Mouse (Mus musculus): ENCODE data around the gene Rims4. TPM values are rescaled to one million over a fixed set of nuclear protein-coding genes. Genes with fewer than 3 reads are reported as not detected.

Rims4 gene
- polyA plus RNA-seq, 1 experiment, result 0.08 TPM

GRCm38 (mm10) chr2:163899910-163900411, 18.5 kb downstream of the Rims4 start:
- Histone ChIP-seq H3K4me1 (ENCODE audit: control insufficient read depth, insufficient read depth, low read length) (no peaks in the 10 kb centered on the region), H3K27ac (ENCODE audit: insufficient read depth, low read depth, low read length) (no peak overlapping the region), H3K4me3 (ENCODE audit: insufficient read depth, low read depth, low read length) (no peak overlapping the region), H3K36me3 (ENCODE audit: control insufficient read depth, insufficient read depth, low read length) (no peaks in the 10 kb centered on the region), H3K27me3 (replicated peaks; ENCODE audit: control insufficient read depth, insufficient read depth, low read length) (no peaks in the 10 kb centered on the region)
- TF ChIP-seq POLR2A (IDR thresholded peaks at IDR 0.05; ENCODE audit: low read depth, low read length), result no peak
- no peak for TF ChIP-seq CTCF (conservative IDR thresholded peaks at IDR 0.05; ENCODE audit: insufficient read depth, insufficient read length, low read depth, low read length)
- WGBS, result 33% methylated on average over 14 of the region's 14 CpGs
- no peak for DNase-seq

- H3K27me3 ChIP-seq (replicated peaks; ENCODE audit: control insufficient read depth, insufficient read depth, low read length), result no peaks in the 10 kb centered on the region
- no peaks in the 10 kb centered on the region for H3K36me3 ChIP-seq (ENCODE audit: control insufficient read depth, insufficient read depth, low read length)
- H3K27ac ChIP-seq (ENCODE audit: insufficient read depth, low read depth, low read length), result no peak overlapping the region
- H3K4me3 ChIP-seq (ENCODE audit: insufficient read depth, low read depth, low read length), result no peak overlapping the region
- H3K4me1 ChIP-seq (ENCODE audit: control insufficient read depth, insufficient read depth, low read length), result no peaks in the 10 kb centered on the region
- no peak for TF ChIP-seq POLR2A (IDR thresholded peaks at IDR 0.05; ENCODE audit: low read depth, low read length)
- TF ChIP-seq CTCF (conservative IDR thresholded peaks at IDR 0.05; ENCODE audit: insufficient read depth, insufficient read length, low read depth, low read length), result no peak
- no peak for DNase-seq
- WGBS, result 58% methylated on average over 7 of the region's 7 CpGs
Measured at GRCm38 (mm10) chr2:163897988-163898535, 20.4 kb downstream of the Rims4 start.

GRCm38 (mm10) chr2:163897026-163897425, 21.5 kb downstream of the Rims4 start:
- DNase-seq, result no peak
- Histone ChIP-seq H3K27ac (ENCODE audit: insufficient read depth, low read depth, low read length) (no peak overlapping the region), H3K36me3 (ENCODE audit: control insufficient read depth, insufficient read depth, low read length) (no peaks in the 10 kb centered on the region), H3K27me3 (replicated peaks; ENCODE audit: control insufficient read depth, insufficient read depth, low read length) (no peaks in the 10 kb centered on the region), H3K4me1 (ENCODE audit: control insufficient read depth, insufficient read depth, low read length) (no peaks in the 10 kb centered on the region), H3K4me3 (ENCODE audit: insufficient read depth, low read depth, low read length) (no peak overlapping the region)
- 89% methylated on average over 7 of the region's 7 CpGs for WGBS
- no peak for TF ChIP-seq CTCF (conservative IDR thresholded peaks at IDR 0.05; ENCODE audit: insufficient read depth, insufficient read length, low read depth, low read length)
- TF ChIP-seq POLR2A (IDR thresholded peaks at IDR 0.05; ENCODE audit: low read depth, low read length), result no peak

- Histone ChIP-seq H3K4me1 (ENCODE audit: control insufficient read depth, insufficient read depth, low read length) (no peaks in the 10 kb centered on the region), H3K27me3 (replicated peaks; ENCODE audit: control insufficient read depth, insufficient read depth, low read length) (no peaks in the 10 kb centered on the region), H3K27ac (ENCODE audit: insufficient read depth, low read depth, low read length) (no peak overlapping the region), H3K36me3 (ENCODE audit: control insufficient read depth, insufficient read depth, low read length) (no peaks in the 10 kb centered on the region), H3K4me3 (ENCODE audit: insufficient read depth, low read depth, low read length) (no peak overlapping the region)
- DNase-seq, result no peak
- WGBS, result 21% methylated on average over 2 of the region's 2 CpGs
- TF ChIP-seq CTCF (conservative IDR thresholded peaks at IDR 0.05; ENCODE audit: insufficient read depth, insufficient read length, low read depth, low read length) (no peak), POLR2A (IDR thresholded peaks at IDR 0.05; ENCODE audit: low read depth, low read length) (no peak)
Measured at GRCm38 (mm10) chr2:163895156-163895555, 23.3 kb downstream of the Rims4 start.

- no peaks in the 10 kb centered on the region for H3K27me3 ChIP-seq (replicated peaks; ENCODE audit: control insufficient read depth, insufficient read depth, low read length)
- no peaks in the 10 kb centered on the region for H3K36me3 ChIP-seq (ENCODE audit: control insufficient read depth, insufficient read depth, low read length)
- no peak overlapping the region for H3K27ac ChIP-seq (ENCODE audit: insufficient read depth, low read depth, low read length)
- H3K4me3 ChIP-seq (ENCODE audit: insufficient read depth, low read depth, low read length), result no peak overlapping the region
- no peak for TF ChIP-seq POLR2A (IDR thresholded peaks at IDR 0.05; ENCODE audit: low read depth, low read length)
- DNase-seq, result no peak
- 70% methylated on average over 7 of the region's 7 CpGs for WGBS
- H3K4me1 ChIP-seq (ENCODE audit: control insufficient read depth, insufficient read depth, low read length), result no peaks in the 10 kb centered on the region
Measured at GRCm38 (mm10) chr2:163893446-163894370, 24.8 kb downstream of the Rims4 start.

GRCm38 (mm10) chr2:163891271-163891670, 27.2 kb downstream of the Rims4 start:
- no peaks in the 10 kb centered on the region for H3K36me3 ChIP-seq (ENCODE audit: control insufficient read depth, insufficient read depth, low read length)
- H3K4me3 ChIP-seq (ENCODE audit: insufficient read depth, low read depth, low read length), result no peak overlapping the region
- no peak for TF ChIP-seq CTCF (conservative IDR thresholded peaks at IDR 0.05; ENCODE audit: insufficient read depth, insufficient read length, low read depth, low read length)
- TF ChIP-seq POLR2A (IDR thresholded peaks at IDR 0.05; ENCODE audit: low read depth, low read length), result no peak
- H3K27ac ChIP-seq (ENCODE audit: insufficient read depth, low read depth, low read length), result no peak overlapping the region
- DNase-seq, result no peak
- WGBS, result 90% methylated on average over 11 of the region's 11 CpGs
- H3K27me3 ChIP-seq (replicated peaks; ENCODE audit: control insufficient read depth, insufficient read depth, low read length), result no peaks in the 10 kb centered on the region
- H3K4me1 ChIP-seq (ENCODE audit: control insufficient read depth, insufficient read depth, low read length), result no peaks in the 10 kb centered on the region

- WGBS, result 68% methylated on average over 11 of the region's 11 CpGs
Measured at GRCm38 (mm10) chr2:163890586-163890985, 27.9 kb downstream of the Rims4 start.

More at GRCm38 (mm10) chr2:163890586-163890985, 27.9 kb downstream of the Rims4 start:
- Histone ChIP-seq H3K27me3 (replicated peaks; ENCODE audit: control insufficient read depth, insufficient read depth, low read length) (no peaks in the 10 kb centered on the region), H3K4me3 (ENCODE audit: insufficient read depth, low read depth, low read length) (no peak overlapping the region), H3K4me1 (ENCODE audit: control insufficient read depth, insufficient read depth, low read length) (no peaks in the 10 kb centered on the region), H3K27ac (ENCODE audit: insufficient read depth, low read depth, low read length) (no peak overlapping the region), H3K36me3 (ENCODE audit: control insufficient read depth, insufficient read depth, low read length) (no peaks in the 10 kb centered on the region)
- TF ChIP-seq POLR2A (IDR thresholded peaks at IDR 0.05; ENCODE audit: low read depth, low read length) (no peak), CTCF (conservative IDR thresholded peaks at IDR 0.05; ENCODE audit: insufficient read depth, insufficient read length, low read depth, low read length) (no peak)
- no peak for DNase-seq
